In genomic region chr19:53008020-53008705, GRCm38 (mm10) we compare ENCODE assay signal across 8 mouse cellular contexts. TPM values are rescaled to one million over a fixed set of nuclear protein-coding genes. Genes with fewer than 3 reads are reported as not detected.
DNase-seq lines count a peak whose midpoint lies in the region; ATAC-seq lines count a peak whose summit lies in the region.

No protein-coding gene starts in this region.

- intact Hi-C loops in left cerebral cortex, postnatal 14 days (cut with DNase I): loop anchor here (5.0 kb wide), 2 partner anchors 239 to 359 kb away; no protein-coding TSS in a partner anchor

- DNase-seq in 3T3-L1 (ENCODE audit: low read depth, low spot score) (peak; percentile 93), adipocyte (ENCODE audit: low spot score) (peak; percentile 82)
- peak; percentile 59 for DNase-seq in embryo, embryonic 9.5 days (ENCODE audit: extremely low spot score)
- peak; percentile 97 for DNase-seq in heart, adult 11 months
- peak; percentile 81 to 86 for DNase-seq in left cerebral cortex, postnatal 14 days (ENCODE audit: low spot score in 2 of 2)
- DNase-seq in midbrain, embryonic 14.5 days: peak; percentile 77
- peak; percentile 48 for DNase-seq in yolk sac, embryonic 10.5 days (ENCODE audit: low spot score)

- no peak overlapping the region; the same call in 1 of the 2 replicates for H3K27ac ChIP-seq in intestine, embryonic 16.5 days (ENCODE audit: low read length)
- no peak overlapping the region for H3K27ac ChIP-seq in midbrain, embryonic 14.5 days (replicated peaks; ENCODE audit: low read depth, low read length)

- H3K4me2 ChIP-seq in intestine, embryonic 16.5 days (ENCODE audit: low read depth, low read length): no peak overlapping the region
- no peak overlapping the region for H3K4me2 ChIP-seq in midbrain, embryonic 14.5 days (ENCODE audit: low read length)

- no peak overlapping the region for H3K4me3 ChIP-seq in intestine, embryonic 16.5 days (ENCODE audit: low read length)
- no peak overlapping the region for H3K4me3 ChIP-seq in midbrain, embryonic 14.5 days (replicated peaks; ENCODE audit: low read depth, low read length)

- H3K27me3 ChIP-seq in intestine, embryonic 16.5 days (replicated peaks; ENCODE audit: control insufficient read depth, insufficient read depth, low read length): no peaks in the 10 kb centered on the region
- H3K27me3 ChIP-seq in midbrain, embryonic 14.5 days (ENCODE audit: control insufficient read depth, insufficient read depth, low read length): no peaks in the 10 kb centered on the region

- peaks cover 17% of the 10 kb centered on the region for H3K36me3 ChIP-seq in intestine, embryonic 16.5 days (ENCODE audit: control insufficient read depth, insufficient read depth, low read length)
- H3K36me3 ChIP-seq in midbrain, embryonic 14.5 days (ENCODE audit: control insufficient read depth, insufficient read depth, low read length): peaks cover 69% of the 10 kb centered on the region

- ATAC-seq in intestine, embryonic 16.5 days: peak; percentile 63
- ATAC-seq in midbrain, embryonic 14.5 days (ENCODE audit: low FRiP score, low TSS enrichment): peak; percentile 55; the same call in 1 of the 2 replicates

- H3K4me1 ChIP-seq in intestine, embryonic 16.5 days (ENCODE audit: control insufficient read depth, insufficient read depth, low read length): peaks cover 31% of the 10 kb centered on the region
- no peaks in the 10 kb centered on the region for H3K4me1 ChIP-seq in midbrain, embryonic 14.5 days (ENCODE audit: control insufficient read depth, insufficient read depth, low read length)

- whole genome bisulfite sequencing in intestine, embryonic 16.5 days: 57% methylated on average over 6 of the region's 6 CpGs
- 68% methylated on average over 6 of the region's 6 CpGs for WGBS in midbrain, embryonic 14.5 days

- H3K9me3 ChIP-seq in intestine, embryonic 16.5 days (ENCODE audit: control insufficient read depth, low read length): no peaks in the 10 kb centered on the region
- no peaks in the 10 kb centered on the region for H3K9me3 ChIP-seq in midbrain, embryonic 14.5 days (ENCODE audit: control insufficient read depth, low read length)

- no peak overlapping the region for H3K9ac ChIP-seq in intestine, embryonic 16.5 days (ENCODE audit: low read depth, low read length)
- H3K9ac ChIP-seq in midbrain, embryonic 14.5 days (replicated peaks; ENCODE audit: low read length): no peak overlapping the region

RNA-seq across cellular contexts. Expression of gene Xpnpep1, which starts 31.9 kb away (rescaled TPM):
- polyA plus RNA-seq in intestine, embryonic 16.5 days (2015; fragmentation: Nextera tagmentation; extraction: Ambion mirVana): 231 and 264 TPM in 2 replicates
- total RNA-seq in left cerebral cortex, postnatal 14 days (2021): 10 to 100 TPM; 97.3 to 97.5 TPM
- 135 and 136 TPM in 2 replicates for polyA plus RNA-seq in midbrain, embryonic 14.5 days (2014; fragmentation: Nextera tagmentation; extraction: Ambion mirVana)
